Mouse (Mus musculus) midbrain, embryonic 14.5 days (tissue): ENCODE data around the gene Akt2. TPM values are rescaled to one million over a fixed set of nuclear protein-coding genes. Genes with fewer than 3 reads are reported as not detected.

ENCODE experiments used
- ATAC-seq: fragments of 200-750 bp; cut with Nextera tagmentation; 2 replicates; pipeline ENCODE4 v1.8.0; 2017; ENCODE audit warnings: moderate number of reproducible peaks, moderate library complexity; ENCODE audit not compliant: low FRiP score, low TSS enrichment
- DNase-seq: peaks from one replicate; pipeline ENCODE4 v3.0.0-alpha.2; 2015
- H3K27ac ChIP-seq: fragments of 300-500 bp; sonication (generic); replicated peaks from 2 replicates; pipeline ENCODE4 v1.5.1; 2014; ENCODE audit warnings: mild to moderate bottlenecking, low read depth, low read length, moderate library complexity
- H3K27me3 ChIP-seq: fragments of 300-500 bp; sonication (generic); 2 replicates; pipeline ENCODE4 v1.6.1; 2014; ENCODE audit warnings: low read length, control low read depth, mixed read lengths; ENCODE audit not compliant: control insufficient read depth, insufficient read depth
- H3K36me3 ChIP-seq: fragments of 300-500 bp; sonication (generic); 2 replicates; pipeline ENCODE4 v1.6.1; 2014; ENCODE audit warnings: low read length, control low read depth; ENCODE audit not compliant: control insufficient read depth, insufficient read depth
- H3K4me1 ChIP-seq: fragments of 300-500 bp; sonication (generic); 2 replicates; pipeline ENCODE4 v1.6.1; 2014; ENCODE audit warnings: mild to moderate bottlenecking, antibody characterized with exemption, low read length, control low read depth; ENCODE audit not compliant: control insufficient read depth, insufficient read depth
- H3K4me2 ChIP-seq: fragments of 300-500 bp; sonication (generic); 2 replicates; pipeline ENCODE4 v1.6.1; 2014; ENCODE audit warnings: mild to moderate bottlenecking, low read length, moderate library complexity
- H3K4me3 ChIP-seq: fragments of 300-500 bp; sonication (generic); replicated peaks from 2 replicates; pipeline ENCODE4 v1.5.1; 2014; ENCODE audit warnings: low read depth, low read length
- H3K9ac ChIP-seq: fragments of 300-500 bp; sonication (generic); replicated peaks from 2 replicates; pipeline ENCODE4 v1.6.1; 2014; ENCODE audit warnings: mild to moderate bottlenecking, low read length, moderate library complexity
- H3K9me3 ChIP-seq: fragments of 300-500 bp; sonication (generic); 2 replicates; pipeline ENCODE4 v1.6.1; 2016; ENCODE audit warnings: low read length, control low read depth, mixed read lengths; ENCODE audit not compliant: control insufficient read depth
- WGBS: fragments of 180-500 bp; shearing (Covaris S2); extraction: QIAGEN DNeasy Blood & Tissue Kit; methylation state at CpG from one replicate; pipeline ENCODE4 v1.1.7; 2014; 5-methylcytosine and 5-hydroxymethylcytosine counted together
- polyA plus RNA-seq: library from polyadenylated mRNA; unstranded; fragments of >200 nt; fragmentation: Nextera tagmentation; extraction: Ambion mirVana; gene quantifications from 2 replicates; pipeline ENCODE4 v1.2.1, GENCODE M21; 2014

Akt2 gene
- polyA plus RNA-seq, 1 experiment from 2014 or later: 67.0 TPM

GRCm38 (mm10) chr7:27606481-27607254 is 15.3 kb downstream of the Akt2 start:
- H3K9ac ChIP-seq: no peak overlapping the region
- H3K4me2 ChIP-seq: no peak overlapping the region
- H3K27ac ChIP-seq: no peak overlapping the region
- H3K36me3 ChIP-seq: peaks cover 25% of the 10 kb centered on the region
- ATAC-seq: no peak
- 69% methylated on average over 10 of the region's 10 CpGs for WGBS
- no peaks in the 10 kb centered on the region for H3K27me3 ChIP-seq
- no peaks in the 10 kb centered on the region for H3K9me3 ChIP-seq
- no peak for DNase-seq
- H3K4me3 ChIP-seq: no peak overlapping the region
- no peaks in the 10 kb centered on the region for H3K4me1 ChIP-seq

- peak; percentile 34 for DNase-seq
- Histone ChIP-seq H3K4me1 (no peaks in the 10 kb centered on the region), H3K36me3 (peaks cover 25% of the 10 kb centered on the region), H3K9ac (no peak overlapping the region), H3K4me2 (no peak overlapping the region), H3K4me3 (no peak overlapping the region), H3K27ac (0 out of 2 replicates have a peak overlapping the region, but pooled peaks have one; percentile 8), H3K27me3 (no peaks in the 10 kb centered on the region), H3K9me3 (no peaks in the 10 kb centered on the region)
- ATAC-seq: 0 out of 2 replicates have a peak, but pooled peaks have one; percentile 24
- 82% methylated on average over 5 of the region's 5 CpGs for WGBS
Measured at GRCm38 (mm10) chr7:27607580-27607979, 16.2 kb downstream of the Akt2 start.

- Histone ChIP-seq H3K36me3 (peaks cover 25% of the 10 kb centered on the region), H3K4me1 (no peaks in the 10 kb centered on the region), H3K4me3 (no peak overlapping the region), H3K27ac (no peak overlapping the region), H3K9ac (no peak overlapping the region), H3K4me2 (no peak overlapping the region), H3K9me3 (no peaks in the 10 kb centered on the region), H3K27me3 (no peaks in the 10 kb centered on the region)
- DNase-seq (no peak), ATAC-seq (no peak)
- WGBS: 90% methylated on average over 3 of the region's 3 CpGs
Measured at GRCm38 (mm10) chr7:27608130-27608529, 16.8 kb downstream of the Akt2 start.

GRCm38 (mm10) chr7:27609285-27609684 is 17.9 kb downstream of the Akt2 start:
- peaks cover 11% of the 10 kb centered on the region for H3K4me1 ChIP-seq
- no peak for ATAC-seq

GRCm38 (mm10) chr7:27609688-27610087 is 18.3 kb downstream of the Akt2 start:
- DNase-seq: no peak
- peaks cover 25% of the 10 kb centered on the region for H3K36me3 ChIP-seq
- peaks cover 15% of the 10 kb centered on the region for H3K4me1 ChIP-seq
- H3K4me2 ChIP-seq: no peak overlapping the region
- H3K9me3 ChIP-seq: no peaks in the 10 kb centered on the region
- H3K9ac ChIP-seq: no peak overlapping the region
- H3K27ac ChIP-seq: no peak overlapping the region
- WGBS: 89% methylated on average over 2 of the region's 2 CpGs
- no peak overlapping the region for H3K4me3 ChIP-seq
- no peak for ATAC-seq
- H3K27me3 ChIP-seq: no peaks in the 10 kb centered on the region

More at GRCm38 (mm10) chr7:27609285-27609684, 17.9 kb downstream of the Akt2 start:
- DNase-seq: no peak
- Histone ChIP-seq H3K9me3 (no peaks in the 10 kb centered on the region), H3K9ac (no peak overlapping the region), H3K36me3 (peaks cover 25% of the 10 kb centered on the region), H3K27ac (no peak overlapping the region), H3K4me2 (no peak overlapping the region), H3K27me3 (no peaks in the 10 kb centered on the region), H3K4me3 (no peak overlapping the region)
- 93% methylated on average over 4 of the region's 4 CpGs for WGBS

GRCm38 (mm10) chr7:27610370-27610769 is 19.0 kb downstream of the Akt2 start:
- no peak overlapping the region for H3K9ac ChIP-seq
- no peaks in the 10 kb centered on the region for H3K9me3 ChIP-seq
- ATAC-seq: no peak
- no peak overlapping the region for H3K4me2 ChIP-seq
- H3K36me3 ChIP-seq: peaks cover 25% of the 10 kb centered on the region
- no peaks in the 10 kb centered on the region for H3K27me3 ChIP-seq
- DNase-seq: no peak
- H3K4me3 ChIP-seq: no peak overlapping the region
- 94% methylated on average over 3 of the region's 3 CpGs for WGBS
- peaks cover 19% of the 10 kb centered on the region for H3K4me1 ChIP-seq
- H3K27ac ChIP-seq: no peak overlapping the region

GRCm38 (mm10) chr7:27610871-27611270 is 19.5 kb downstream of the Akt2 start:
- no peaks in the 10 kb centered on the region for H3K27me3 ChIP-seq
- no peak overlapping the region for H3K9ac ChIP-seq
- H3K4me3 ChIP-seq: no peak overlapping the region
- H3K27ac ChIP-seq: no peak overlapping the region
- H3K9me3 ChIP-seq: no peaks in the 10 kb centered on the region
- ATAC-seq: no peak
- H3K4me2 ChIP-seq: no peak overlapping the region
- peaks cover 19% of the 10 kb centered on the region for H3K4me1 ChIP-seq
- 98% methylated on average over 5 of the region's 5 CpGs for WGBS
- H3K36me3 ChIP-seq: peaks cover 25% of the 10 kb centered on the region
- DNase-seq: no peak

- Histone ChIP-seq H3K9me3 (no peaks in the 10 kb centered on the region), H3K4me3 (no peak overlapping the region), H3K27me3 (no peaks in the 10 kb centered on the region), H3K4me2 (no peak overlapping the region), H3K9ac (no peak overlapping the region), H3K4me1 (peaks cover 19% of the 10 kb centered on the region), H3K27ac (0 out of 2 replicates have a peak overlapping the region, but pooled peaks have one; percentile 3), H3K36me3 (peaks cover 43% of the 10 kb centered on the region)
- peak; percentile 17 for DNase-seq
- no peak for ATAC-seq
- 77% methylated on average over 4 of the region's 4 CpGs for WGBS
Measured at GRCm38 (mm10) chr7:27612940-27613339, 21.6 kb downstream of the Akt2 start.
